In the genomic region with DNA sequence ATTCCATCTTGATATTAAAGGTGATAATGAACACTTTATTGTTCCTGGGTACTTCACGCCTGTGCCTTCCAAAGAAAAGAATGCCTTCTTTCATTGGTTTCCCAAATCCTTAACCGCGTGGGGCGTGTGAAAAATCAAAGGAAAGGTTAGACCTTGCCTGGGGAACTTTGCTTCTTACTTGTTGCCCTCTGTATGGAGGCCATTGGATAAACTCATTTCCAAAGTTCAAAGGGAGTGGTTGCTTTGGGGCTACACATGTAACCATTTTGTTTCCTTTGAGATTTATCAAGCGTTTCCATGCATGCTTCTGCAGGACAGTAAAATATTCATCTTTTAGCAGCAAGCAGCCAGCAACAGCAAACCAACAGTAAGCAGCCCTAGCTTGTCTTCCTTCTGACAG, we compare ENCODE assay signal across 8 mouse cellular contexts. TPM values are rescaled to one million over a fixed set of nuclear protein-coding genes. Genes with fewer than 3 reads are reported as not detected.
DNase-seq lines count a peak whose midpoint lies in the region; ATAC-seq and TF ChIP-seq lines count a peak whose summit lies in the region.

No protein-coding gene starts in this region.

- peak overlapping the region; percentile 46; the same call in 1 of the 2 replicates for H3K9ac ChIP-seq in intestine, embryonic 14.5 days (ENCODE audit: low read length)
- peak overlapping the region; percentile 64; the same call in 1 of the 2 replicates for H3K9ac ChIP-seq in liver, postnatal 0 days (replicated peaks)

- peak; percentile 17 for DNase-seq in embryo, embryonic 10.5 days (ENCODE audit: low spot score)
- no peak for DNase-seq in embryo, embryonic 10 days (ENCODE audit: low spot score)
- DNase-seq in embryonic facial prominence, embryonic 10.5 days (ENCODE audit: low spot score) = no peak
- no peak for DNase-seq in intestine, embryonic 14.5 days (ENCODE audit: low spot score)
- DNase-seq in liver, postnatal 0 days = no peak
- no peak for DNase-seq in adrenal gland, postnatal 14 days
- DNase-seq in right cerebral cortex, postnatal 36 days (ENCODE audit: low spot score in 2 of 2) = no peak
- DNase-seq in frontal cortex, adult 2 months (ENCODE audit: extremely low spot score in 1 of 2, low spot score in 1 of 2) = no peak

- TF ChIP-seq CTCF in liver, postnatal 0 days (IDR thresholded peaks at IDR 0.05; ENCODE audit: low read depth) = no peak

- H3K27ac ChIP-seq in embryonic facial prominence, embryonic 10.5 days (replicated peaks) = no peak overlapping the region
- peak overlapping the region; percentile 87 for H3K27ac ChIP-seq in intestine, embryonic 14.5 days (ENCODE audit: low read depth)
- H3K27ac ChIP-seq in liver, postnatal 0 days (ENCODE audit: low read depth) = 0 out of 2 replicates have a peak overlapping the region, but pooled peaks have one; percentile 88

- no peak for TF ChIP-seq EP300 in liver, postnatal 0 days (IDR thresholded peaks at IDR 0.05; ENCODE audit: low read depth)

- peak overlapping the region; percentile 71 for H3K4me3 ChIP-seq in embryonic facial prominence, embryonic 10.5 days
- H3K4me3 ChIP-seq in intestine, embryonic 14.5 days (ENCODE audit: low read depth, low read length) = peak overlapping the region; percentile 58
- H3K4me3 ChIP-seq in liver, postnatal 0 days (ENCODE audit: low read depth, low read length) = peak overlapping the region; percentile 60

- WGBS in embryonic facial prominence, embryonic 10.5 days = 35% methylated on average over 5 of the region's 5 CpGs
- WGBS in intestine, embryonic 14.5 days = 45% methylated on average over 5 of the region's 5 CpGs
- 35% methylated on average over 5 of the region's 5 CpGs for WGBS in liver, postnatal 0 days (ENCODE audit: insufficient replicate concordance)

- H3K4me1 ChIP-seq in embryonic facial prominence, embryonic 10.5 days = peaks cover 12% of the 10 kb centered on the region
- H3K4me1 ChIP-seq in intestine, embryonic 14.5 days (replicated peaks; ENCODE audit: control insufficient read depth, insufficient read depth, low read length) = 0 out of 2 replicates have a peak, but pooled peaks cover 3% of the 10 kb centered on the region
- peaks cover 17% of the 10 kb centered on the region for H3K4me1 ChIP-seq in liver, postnatal 0 days (ENCODE audit: insufficient read depth)

- no peak for ATAC-seq in intestine, embryonic 14.5 days (replicated peaks; ENCODE audit: low FRiP score, low TSS enrichment, low read depth)
- ATAC-seq in liver, postnatal 0 days = no peak

- no peaks in the 10 kb centered on the region for H3K9me3 ChIP-seq in embryonic facial prominence, embryonic 10.5 days
- no peaks in the 10 kb centered on the region for H3K9me3 ChIP-seq in intestine, embryonic 14.5 days (ENCODE audit: control insufficient read depth, low read length)
- H3K9me3 ChIP-seq in liver, postnatal 0 days (ENCODE audit: low read length) = no peaks in the 10 kb centered on the region

- H3K27me3 ChIP-seq in embryonic facial prominence, embryonic 10.5 days (replicated peaks; ENCODE audit: low read depth, poor library complexity, severe bottlenecking) = no peaks in the 10 kb centered on the region
- no peaks in the 10 kb centered on the region for H3K27me3 ChIP-seq in intestine, embryonic 14.5 days (replicated peaks; ENCODE audit: control insufficient read depth, insufficient read depth, low read length)
- H3K27me3 ChIP-seq in liver, postnatal 0 days (ENCODE audit: insufficient read depth, low read length) = no peaks in the 10 kb centered on the region

- H3K36me3 ChIP-seq in embryonic facial prominence, embryonic 10.5 days (replicated peaks) = no peaks in the 10 kb centered on the region
- H3K36me3 ChIP-seq in intestine, embryonic 14.5 days (ENCODE audit: control insufficient read depth, insufficient read depth, low read length) = no peaks in the 10 kb centered on the region
- no peaks in the 10 kb centered on the region for H3K36me3 ChIP-seq in liver, postnatal 0 days (replicated peaks; ENCODE audit: insufficient read depth, low read length)

- peak overlapping the region; percentile 78 for H3K4me2 ChIP-seq in intestine, embryonic 14.5 days (ENCODE audit: low read length)
- H3K4me2 ChIP-seq in liver, postnatal 0 days (ENCODE audit: low read depth, low read length) = peak overlapping the region; percentile 79

RNA-seq across cellular contexts. Expression of a gene that starts 20.3 kb away (rescaled TPM):
- polyA plus RNA-seq in embryonic facial prominence, embryonic 10.5 days (2016; fragmentation: Nextera tagmentation; extraction: Ambion mirVana) = 8.7 and 11.1 TPM in 2 replicates
- 40.0 and 45.9 TPM in 2 replicates for polyA plus RNA-seq in intestine, embryonic 14.5 days (2014; fragmentation: Nextera tagmentation; extraction: Ambion mirVana)
- polyA plus RNA-seq in liver, postnatal 0 days (2015; fragmentation: Nextera tagmentation; extraction: Ambion mirVana) = 8.5 and 8.9 TPM in 2 replicates
- 35.8 and 39.7 TPM in 2 replicates for total RNA-seq in adrenal gland, postnatal 14 days (2021)
- 4.6 and 5.7 TPM in 2 replicates for polyA plus RNA-seq in frontal cortex, adult 2 months (2012; rRNA removed)
